Mouse (Mus musculus) limb, embryonic 15.5 days (tissue): ENCODE results near the gene Fras1. TPM values are rescaled to one million over a fixed set of nuclear protein-coding genes. Genes with fewer than 3 reads are reported as not detected.

Experiments used
- ATAC-seq: fragments of 200-750 bp; cut with Nextera tagmentation; 2 replicates; pipeline ENCODE4 v1.8.0; 2017; ENCODE audit warnings: low read depth, moderate TSS enrichment; ENCODE audit not compliant: insufficient number of reproducible peaks, low FRiP score, low TSS enrichment
- H3K27ac ChIP-seq: fragments of 300-500 bp; sonication (generic); 2 replicates; pipeline ENCODE4 v1.5.1; 2015; ENCODE audit warnings: moderate library complexity, mild to moderate bottlenecking, inconsistent platforms
- H3K27me3 ChIP-seq: fragments of 300-500 bp; sonication (generic); 2 replicates; pipeline ENCODE4 v1.6.1; 2015; ENCODE audit warnings: inconsistent platforms
- H3K36me3 ChIP-seq: fragments of 300-500 bp; sonication (generic); 2 replicates; pipeline ENCODE4 v1.6.1; 2015; ENCODE audit warnings: inconsistent platforms
- H3K4me1 ChIP-seq: fragments of 300-500 bp; sonication (generic); 2 replicates; pipeline ENCODE4 v1.6.1; 2015; ENCODE audit warnings: inconsistent platforms
- H3K4me2 ChIP-seq: fragments of 300-500 bp; sonication (generic); 2 replicates; pipeline ENCODE4 v1.6.1; 2015; ENCODE audit warnings: mild to moderate bottlenecking, inconsistent platforms
- H3K4me3 ChIP-seq: fragments of 300-500 bp; sonication (generic); 2 replicates; pipeline ENCODE4 v1.5.1; 2015; ENCODE audit warnings: mild to moderate bottlenecking, inconsistent platforms
- H3K9ac ChIP-seq: fragments of 300-500 bp; sonication (generic); 2 replicates; pipeline ENCODE4 v1.6.1; 2015; ENCODE audit warnings: inconsistent platforms
- H3K9me3 ChIP-seq: fragments of 300-500 bp; sonication (generic); 2 replicates; pipeline ENCODE4 v1.6.1; 2016; ENCODE audit warnings: inconsistent platforms
- WGBS: fragments of 180-500 bp; shearing (Covaris S2); methylation state at CpG from one replicate; pipeline ENCODE4 v1.1.7; 2015; 5-methylcytosine and 5-hydroxymethylcytosine counted together
- polyA plus RNA-seq: library from polyadenylated mRNA; unstranded; fragments of >200 nt; fragmentation: Nextera tagmentation; extraction: Ambion mirVana; gene quantifications from 2 replicates; pipeline ENCODE4 v1.2.1, GENCODE M21; 2015

The Fras1 gene
- polyA plus RNA-seq, 1 experiment from 2014 or later = 21.2 TPM

GRCm38 (mm10) chr5:96544112-96544511, 170.4 kb downstream of the Fras1 start:
- WGBS = 91% methylated on average over 4 of the region's 4 CpGs
- H3K9me3 ChIP-seq = no peaks in the 10 kb centered on the region
- H3K4me3 ChIP-seq = no peak overlapping the region
- no peaks in the 10 kb centered on the region for H3K27me3 ChIP-seq
- ATAC-seq = no peak
- H3K9ac ChIP-seq = no peak overlapping the region
- H3K36me3 ChIP-seq = no peaks in the 10 kb centered on the region
- H3K4me2 ChIP-seq = no peak overlapping the region
- H3K4me1 ChIP-seq = no peaks in the 10 kb centered on the region
- no peak overlapping the region for H3K27ac ChIP-seq

GRCm38 (mm10) chr5:96545994-96546393, 172.2 kb downstream of the Fras1 start:
- 90% methylated on average over 5 of the region's 5 CpGs for WGBS
- no peaks in the 10 kb centered on the region for H3K9me3 ChIP-seq
- H3K27ac ChIP-seq = no peak overlapping the region
- no peaks in the 10 kb centered on the region for H3K4me1 ChIP-seq
- H3K36me3 ChIP-seq = no peaks in the 10 kb centered on the region
- ATAC-seq = no peak
- no peak overlapping the region for H3K9ac ChIP-seq
- H3K4me2 ChIP-seq = no peak overlapping the region
- no peak overlapping the region for H3K4me3 ChIP-seq
- no peaks in the 10 kb centered on the region for H3K27me3 ChIP-seq

GRCm38 (mm10) chr5:96554940-96555679, 181.4 kb downstream of the Fras1 start:
- Histone ChIP-seq H3K9ac (no peak overlapping the region), H3K4me2 (no peak overlapping the region), H3K4me1 (no peaks in the 10 kb centered on the region), H3K36me3 (no peaks in the 10 kb centered on the region), H3K9me3 (no peaks in the 10 kb centered on the region), H3K27ac (no peak overlapping the region), H3K27me3 (no peaks in the 10 kb centered on the region), H3K4me3 (no peak overlapping the region)
- WGBS = 86% methylated on average over 12 of the region's 12 CpGs
- no peak for ATAC-seq

GRCm38 (mm10) chr5:96558049-96558804, 184.5 kb downstream of the Fras1 start:
- no peak overlapping the region for H3K9ac ChIP-seq
- WGBS = 45% methylated on average over 8 of the region's 8 CpGs
- ATAC-seq = no peak

GRCm38 (mm10) chr5:96574586-96574985, 200.8 kb downstream of the Fras1 start:
- Histone ChIP-seq H3K9ac (no peak overlapping the region), H3K9me3 (no peaks in the 10 kb centered on the region), H3K4me1 (0 out of 2 replicates have a peak, but pooled peaks cover 7% of the 10 kb centered on the region), H3K4me3 (no peak overlapping the region), H3K27me3 (no peaks in the 10 kb centered on the region), H3K27ac (no peak overlapping the region), H3K36me3 (0 out of 2 replicates have a peak, but pooled peaks cover 3% of the 10 kb centered on the region), H3K4me2 (no peak overlapping the region)
- WGBS = 17% methylated on average over 4 of the region's 4 CpGs
- ATAC-seq = no peak

More at GRCm38 (mm10) chr5:96558049-96558804, 184.5 kb downstream of the Fras1 start:
- no peak overlapping the region for H3K4me3 ChIP-seq
- H3K27me3 ChIP-seq = no peaks in the 10 kb centered on the region
- peaks cover 4% of the 10 kb centered on the region; the same call in 1 of the 2 replicates for H3K36me3 ChIP-seq
- no peak overlapping the region for H3K4me2 ChIP-seq
- no peaks in the 10 kb centered on the region for H3K9me3 ChIP-seq
- no peak overlapping the region for H3K27ac ChIP-seq
- H3K4me1 ChIP-seq = no peaks in the 10 kb centered on the region

GRCm38 (mm10) chr5:96578705-96579104, 204.9 kb downstream of the Fras1 start:
- H3K27me3 ChIP-seq = no peaks in the 10 kb centered on the region
- 0 out of 2 replicates have a peak, but pooled peaks cover 7% of the 10 kb centered on the region for H3K4me1 ChIP-seq
- H3K27ac ChIP-seq = no peak overlapping the region
- 38% methylated on average over 3 of the region's 3 CpGs for WGBS
- H3K9me3 ChIP-seq = no peaks in the 10 kb centered on the region
- H3K36me3 ChIP-seq = no peaks in the 10 kb centered on the region
- H3K9ac ChIP-seq = no peak overlapping the region
- no peak overlapping the region for H3K4me2 ChIP-seq
- no peak for ATAC-seq
- H3K4me3 ChIP-seq = no peak overlapping the region

GRCm38 (mm10) chr5:96579938-96580337, 206.2 kb downstream of the Fras1 start:
- ATAC-seq = no peak
- no peak overlapping the region for H3K4me2 ChIP-seq
- no peak overlapping the region for H3K4me3 ChIP-seq
- no peak overlapping the region for H3K27ac ChIP-seq
- WGBS = 63% methylated on average over 5 of the region's 5 CpGs
- 0 out of 2 replicates have a peak, but pooled peaks cover under 1% of the 10 kb centered on the region for H3K4me1 ChIP-seq
- H3K36me3 ChIP-seq = no peaks in the 10 kb centered on the region
- H3K27me3 ChIP-seq = no peaks in the 10 kb centered on the region
- no peak overlapping the region for H3K9ac ChIP-seq
- no peaks in the 10 kb centered on the region for H3K9me3 ChIP-seq

- ATAC-seq = no peak
- Histone ChIP-seq H3K9ac (no peak overlapping the region), H3K27ac (no peak overlapping the region), H3K4me3 (no peak overlapping the region), H3K27me3 (no peaks in the 10 kb centered on the region), H3K4me2 (no peak overlapping the region), H3K36me3 (no peaks in the 10 kb centered on the region), H3K4me1 (no peaks in the 10 kb centered on the region), H3K9me3 (no peaks in the 10 kb centered on the region)
- 78% methylated on average over 5 of the region's 5 CpGs for WGBS
Measured at GRCm38 (mm10) chr5:96584730-96585129, 211.0 kb downstream of the Fras1 start.

GRCm38 (mm10) chr5:96590621-96591020, 216.9 kb downstream of the Fras1 start:
- no peak overlapping the region for H3K27ac ChIP-seq
- ATAC-seq = no peak
- 85% methylated on average over 6 of the region's 6 CpGs for WGBS
- no peaks in the 10 kb centered on the region for H3K4me1 ChIP-seq
- H3K4me3 ChIP-seq = no peak overlapping the region
- no peak overlapping the region for H3K9ac ChIP-seq
- H3K27me3 ChIP-seq = no peaks in the 10 kb centered on the region
- H3K36me3 ChIP-seq = no peaks in the 10 kb centered on the region
- H3K9me3 ChIP-seq = no peaks in the 10 kb centered on the region
- no peak overlapping the region for H3K4me2 ChIP-seq

GRCm38 (mm10) chr5:96595793-96596192, 222.0 kb downstream of the Fras1 start:
- Histone ChIP-seq H3K27me3 (no peaks in the 10 kb centered on the region), H3K36me3 (no peaks in the 10 kb centered on the region)
- 89% methylated on average over 5 of the region's 5 CpGs for WGBS

GRCm38 (mm10) chr5:96603974-96604769, 230.4 kb downstream of the Fras1 start:
- 57% methylated on average over 7 of the region's 7 CpGs for WGBS
- no peak overlapping the region for H3K4me2 ChIP-seq
- ATAC-seq = no peak
- H3K36me3 ChIP-seq = 0 out of 2 replicates have a peak, but pooled peaks cover 3% of the 10 kb centered on the region
- H3K9ac ChIP-seq = no peak overlapping the region
- peaks cover 5% of the 10 kb centered on the region; the same call in 1 of the 2 replicates for H3K4me1 ChIP-seq
- no peak overlapping the region for H3K4me3 ChIP-seq
- no peaks in the 10 kb centered on the region for H3K27me3 ChIP-seq
- no peaks in the 10 kb centered on the region for H3K9me3 ChIP-seq
- no peak overlapping the region for H3K27ac ChIP-seq

More at GRCm38 (mm10) chr5:96595793-96596192, 222.0 kb downstream of the Fras1 start:
- Histone ChIP-seq H3K9ac (no peak overlapping the region), H3K4me1 (no peaks in the 10 kb centered on the region), H3K9me3 (no peaks in the 10 kb centered on the region), H3K4me2 (no peak overlapping the region), H3K4me3 (no peak overlapping the region), H3K27ac (no peak overlapping the region)
- no peak for ATAC-seq
